Mouse (Mus musculus) testis, postnatal 10 days (tissue): Measurements from ENCODE around the gene Eif4b.

Source experiments
- DNase-seq: peaks from one replicate; pipeline ENCODE4 v3.0.0; 2021; ENCODE audit warnings: low spot score

The Eif4b gene

DNA sequence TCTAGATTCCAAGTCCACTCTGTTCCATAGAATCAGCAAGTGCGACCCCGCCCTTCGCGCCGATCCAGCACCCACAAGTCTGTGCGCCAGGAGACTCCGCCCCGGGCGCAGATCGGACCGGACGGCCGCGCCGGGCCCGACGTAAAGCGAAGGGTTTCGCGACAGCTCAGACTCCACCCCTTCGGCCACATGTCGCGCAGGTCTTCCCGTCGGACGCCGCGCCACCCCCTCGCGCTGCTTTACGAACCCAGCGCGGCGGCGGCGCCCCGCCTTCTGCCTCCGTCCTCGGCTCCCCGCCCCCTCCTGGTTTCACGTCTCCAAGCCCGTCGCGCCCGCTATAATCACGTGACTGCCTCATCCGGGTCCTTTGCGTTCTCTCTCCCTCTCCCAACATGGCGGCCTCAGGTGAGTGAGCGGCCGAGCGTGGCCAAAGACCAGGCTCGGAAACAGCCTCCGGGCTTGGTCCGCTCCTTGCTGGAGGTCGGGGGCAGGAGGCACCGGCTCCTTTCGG is at the start of gene Eif4b:
Gene Eif4b, plus strand, starts transcription at position 215 of the 511 bp plus-strand sequence.
- peak; percentile 99 for DNase-seq

DNA sequence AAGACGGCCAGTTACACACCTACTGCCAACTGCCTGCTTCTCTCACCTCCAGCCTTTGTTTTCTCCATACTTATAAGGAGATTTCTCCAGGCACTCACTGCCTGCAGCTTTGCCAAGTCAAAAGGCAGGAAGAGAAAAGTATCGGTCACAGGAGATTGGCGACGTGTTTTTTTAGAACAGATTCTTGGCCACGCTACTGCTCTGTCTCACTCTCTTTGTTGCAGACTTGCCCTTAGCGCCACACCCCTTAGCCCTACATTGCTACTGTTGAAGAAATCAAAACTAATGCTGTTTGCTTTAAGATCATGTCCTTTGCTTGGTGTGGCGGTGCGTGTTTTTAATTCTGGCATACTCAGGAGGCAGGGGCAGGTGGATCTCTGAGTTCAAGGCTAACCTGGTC is 49.7 kb upstream of the Eif4b start:
- no peak for DNase-seq

DNA sequence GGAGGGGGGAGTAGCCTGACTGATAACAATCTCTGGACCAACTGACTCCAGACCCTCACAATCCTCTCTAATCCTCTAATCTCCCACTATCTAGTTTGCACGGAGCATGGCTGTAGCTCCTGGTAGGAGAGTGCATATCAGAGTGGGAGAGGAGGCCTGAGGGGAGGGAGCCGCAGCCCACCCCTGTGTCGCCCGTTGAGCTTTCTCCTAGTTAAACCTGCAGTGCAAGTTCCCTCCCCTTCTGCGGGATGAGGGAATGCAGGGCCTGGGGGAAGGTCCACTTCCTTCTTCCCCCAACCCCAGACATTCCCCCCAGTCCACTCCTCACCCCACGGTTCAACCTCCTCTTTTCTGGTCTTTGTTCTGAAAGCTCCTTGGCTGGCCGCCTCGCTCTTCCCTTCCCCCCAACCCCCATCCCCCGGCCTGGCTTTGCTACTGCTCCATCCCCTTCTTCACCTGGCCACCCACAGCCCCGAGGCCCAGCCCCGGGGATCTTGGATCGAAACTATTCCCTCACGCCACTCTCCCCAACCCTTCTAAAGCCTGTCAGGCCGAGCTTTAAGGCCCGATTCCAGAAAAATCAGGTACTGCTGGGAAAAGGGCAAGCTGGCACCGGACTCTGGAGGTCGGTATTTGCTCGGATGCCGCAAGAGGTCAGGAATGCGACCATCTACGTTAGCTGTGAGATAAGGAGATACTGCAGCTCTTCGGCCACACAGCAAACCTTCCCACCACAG is 48.3 kb upstream of the Eif4b start:
- DNase-seq: no peak

DNA sequence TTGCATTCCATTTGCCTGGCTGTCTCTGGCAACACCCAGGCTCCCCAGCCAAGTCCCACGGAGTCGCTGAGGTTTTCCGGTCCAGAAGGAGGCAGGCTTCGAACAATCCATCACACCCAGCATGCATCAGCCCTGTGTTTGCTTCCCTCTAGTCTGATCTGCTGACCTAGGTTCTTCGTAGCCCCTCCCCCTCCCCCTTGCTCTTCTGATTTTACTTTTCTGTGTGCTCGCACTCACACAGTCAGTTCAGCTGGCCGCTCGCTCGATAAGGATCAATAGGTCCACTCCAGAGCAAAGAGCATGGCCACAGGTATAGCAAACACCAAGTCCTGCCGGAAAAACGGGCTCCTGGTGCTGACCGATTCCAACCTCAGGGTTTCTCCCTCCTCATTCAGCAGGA is 47.1 kb upstream of the Eif4b start:
- DNase-seq: no peak

DNA sequence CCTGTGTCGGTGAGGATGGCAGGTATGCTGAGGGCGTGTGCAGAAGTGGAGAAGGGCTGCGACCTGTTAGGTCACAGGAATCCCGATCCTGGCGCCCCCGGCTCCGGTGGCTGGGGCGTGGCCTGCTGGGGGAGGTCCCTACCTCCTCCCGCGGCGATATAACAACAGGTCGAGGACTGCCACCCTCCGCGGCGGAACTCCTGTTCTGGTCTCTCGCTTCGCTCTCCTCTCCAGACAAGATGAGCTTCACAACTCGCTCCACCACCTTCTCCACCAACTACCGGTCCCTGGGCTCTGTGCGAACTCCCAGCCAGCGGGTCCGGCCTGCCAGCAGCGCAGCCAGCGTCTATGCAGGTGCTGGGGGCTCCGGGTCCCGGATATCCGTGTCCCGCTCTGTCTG is 45.5 kb upstream of the Eif4b start, which contains the start of gene Krt18:
Gene Krt18, plus strand, starts transcription at position 141 of the 400 bp plus-strand sequence.
- DNase-seq: peak; percentile 52

DNA sequence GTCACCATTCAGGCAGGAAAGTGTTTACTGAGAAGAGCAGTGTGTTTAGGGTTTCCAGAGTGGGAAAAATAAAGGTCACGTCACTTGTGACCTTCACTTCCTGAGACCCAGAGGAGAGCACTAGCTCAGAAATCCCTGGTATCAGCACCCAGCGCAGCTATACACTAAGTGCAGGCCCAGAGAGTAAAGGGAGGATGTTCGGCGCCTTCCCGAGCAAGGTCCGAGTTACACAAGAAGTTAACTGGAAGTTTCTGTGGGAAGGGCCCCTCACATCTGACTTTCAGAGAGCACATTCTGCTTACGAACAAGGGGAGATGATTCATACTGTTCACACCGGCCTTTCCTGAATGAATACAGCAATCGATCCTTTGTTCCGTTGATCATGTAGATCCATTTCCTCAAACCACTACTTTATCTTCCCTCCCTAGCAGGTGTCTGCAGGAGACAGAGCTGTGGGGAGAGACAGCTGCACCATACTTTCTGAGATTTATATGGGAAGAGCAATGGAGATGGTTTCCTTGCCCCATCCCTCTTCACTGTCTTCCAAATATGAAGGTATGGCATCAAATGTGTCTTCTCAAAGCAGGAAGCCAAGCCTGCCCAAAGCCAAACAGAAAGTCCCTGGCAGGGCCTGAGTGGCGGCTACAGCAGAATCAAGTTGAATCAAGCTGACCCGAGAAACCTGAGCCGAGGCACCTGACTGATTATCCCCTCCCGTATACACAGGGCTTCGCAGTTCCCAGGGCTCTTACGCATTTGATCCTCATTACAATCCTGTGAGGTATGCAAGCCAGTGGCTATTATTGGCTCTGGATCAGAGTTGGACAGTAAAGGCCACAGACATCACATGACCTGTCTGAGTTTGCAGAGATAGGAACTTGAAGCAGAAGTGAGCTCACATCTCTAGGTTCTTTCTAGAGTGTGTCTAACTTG is 39.2 kb upstream of the Eif4b start:
- no peak for DNase-seq

DNA sequence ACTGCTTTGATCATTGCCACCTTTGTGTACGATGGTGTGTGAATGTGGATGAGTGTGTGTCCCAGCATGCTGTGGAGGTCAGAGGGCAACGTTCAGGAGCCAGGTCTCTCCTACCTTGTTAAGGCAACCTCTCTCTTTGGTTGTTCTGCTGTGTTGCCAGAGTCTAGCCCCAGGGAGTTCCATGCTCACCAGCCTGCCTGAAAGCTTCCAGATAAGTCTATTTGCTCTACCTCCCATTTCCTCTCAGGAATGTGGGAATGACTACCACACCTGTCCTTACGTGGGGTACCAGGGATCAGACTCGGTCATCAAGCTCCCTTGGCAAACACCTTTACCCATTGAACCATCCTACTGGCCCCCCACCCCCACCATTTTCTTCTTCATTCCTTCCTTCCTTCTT is 33.3 kb upstream of the Eif4b start:
- no peak for DNase-seq

DNA sequence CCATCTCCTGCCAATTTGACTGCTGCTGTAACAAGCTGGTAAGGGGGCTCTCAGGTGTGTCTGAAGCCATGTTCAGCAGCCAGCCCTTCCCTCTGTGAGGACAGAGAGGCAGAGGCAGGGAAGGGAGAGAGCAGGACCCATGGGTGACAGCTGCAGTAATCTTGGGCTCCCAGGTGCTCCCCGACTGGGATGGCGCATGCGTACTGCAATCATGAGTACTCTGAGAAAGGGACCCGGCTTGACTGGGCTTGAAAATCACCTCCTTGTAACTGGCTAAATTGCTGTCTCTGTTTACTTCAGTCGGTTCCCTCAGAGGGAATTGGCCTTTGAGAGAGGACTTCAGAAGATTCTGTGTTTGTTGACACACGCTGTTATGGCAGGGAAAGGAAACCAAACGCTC is 31.6 kb upstream of the Eif4b start:
- no peak for DNase-seq

DNA sequence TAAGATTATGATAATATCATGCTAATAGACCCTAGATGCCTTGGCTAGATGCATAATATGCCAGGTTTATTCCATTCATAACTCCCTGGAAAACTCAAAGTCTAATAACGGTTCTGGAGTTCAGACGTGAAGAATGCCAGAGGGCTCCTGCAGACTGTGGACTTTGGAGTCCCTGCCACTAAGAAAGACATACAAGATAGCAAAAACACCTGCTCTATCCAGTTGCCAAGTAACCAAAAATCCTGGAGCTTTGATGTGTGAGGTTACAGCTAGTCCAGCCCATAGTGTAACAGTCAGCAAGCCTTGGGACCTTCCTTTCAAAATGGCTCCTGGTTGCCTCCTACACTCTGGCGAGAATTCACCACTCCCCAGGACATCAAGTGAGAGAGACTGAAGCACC is 28.8 kb upstream of the Eif4b start:
- DNase-seq: no peak

DNA sequence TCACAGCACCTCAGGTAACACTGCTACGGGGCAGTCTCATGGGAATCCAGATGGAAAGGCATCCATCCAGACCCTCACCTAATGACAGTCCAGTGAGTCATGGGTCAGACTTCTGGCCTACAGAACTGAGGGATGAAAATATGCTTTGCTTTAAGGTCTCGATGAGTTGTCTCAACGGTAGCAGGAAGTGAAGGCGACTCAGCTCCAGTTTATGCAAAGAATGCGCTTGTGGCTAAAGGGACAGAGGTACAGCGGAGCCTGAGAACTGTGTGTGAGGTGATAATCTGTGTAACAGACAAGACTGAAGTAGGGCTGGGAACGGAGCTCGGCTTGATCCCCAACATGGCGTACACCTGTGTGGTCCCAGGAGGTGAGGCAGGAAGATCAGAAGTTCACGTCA is 27.9 kb upstream of the Eif4b start:
- DNase-seq: no peak

DNA sequence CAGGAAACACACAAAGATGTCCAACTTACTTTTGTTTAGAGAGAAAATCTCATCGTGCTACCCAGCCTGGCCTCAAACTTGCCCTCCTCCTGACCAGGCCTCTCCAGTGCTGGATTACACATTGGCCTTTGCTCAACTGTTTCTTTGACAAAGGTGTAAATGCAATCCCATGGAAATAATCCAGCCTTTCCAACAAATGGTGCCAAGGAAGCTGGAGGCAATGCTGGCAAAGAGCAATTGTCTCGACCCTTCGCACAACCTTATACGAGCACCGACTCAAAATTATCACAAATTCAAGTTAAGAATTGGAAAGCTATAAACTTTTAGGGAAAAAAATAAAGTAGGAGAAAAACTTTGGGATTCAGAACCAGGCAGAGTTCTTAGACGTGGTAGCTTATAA is 25.6 kb upstream of the Eif4b start:
- DNase-seq: no peak

DNA sequence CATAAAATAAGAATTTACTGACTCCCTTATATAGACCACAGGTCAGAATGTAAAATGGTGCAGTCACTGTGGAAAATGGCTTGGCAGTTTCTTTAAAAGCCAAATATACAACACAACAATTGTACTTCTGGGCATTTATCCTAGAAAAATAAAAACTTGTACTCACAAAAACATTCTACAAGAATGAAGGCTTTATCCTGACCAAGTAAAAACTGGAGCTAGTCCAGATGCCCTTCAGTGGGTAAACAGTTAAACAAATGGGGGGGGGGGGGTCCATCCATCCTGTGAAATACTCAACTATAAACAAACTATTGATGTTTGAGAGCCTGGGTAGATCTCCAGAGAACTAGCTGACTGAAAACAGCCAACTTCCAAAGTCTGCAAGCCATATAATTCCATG is 23.7 kb upstream of the Eif4b start:
- no peak for DNase-seq

DNA sequence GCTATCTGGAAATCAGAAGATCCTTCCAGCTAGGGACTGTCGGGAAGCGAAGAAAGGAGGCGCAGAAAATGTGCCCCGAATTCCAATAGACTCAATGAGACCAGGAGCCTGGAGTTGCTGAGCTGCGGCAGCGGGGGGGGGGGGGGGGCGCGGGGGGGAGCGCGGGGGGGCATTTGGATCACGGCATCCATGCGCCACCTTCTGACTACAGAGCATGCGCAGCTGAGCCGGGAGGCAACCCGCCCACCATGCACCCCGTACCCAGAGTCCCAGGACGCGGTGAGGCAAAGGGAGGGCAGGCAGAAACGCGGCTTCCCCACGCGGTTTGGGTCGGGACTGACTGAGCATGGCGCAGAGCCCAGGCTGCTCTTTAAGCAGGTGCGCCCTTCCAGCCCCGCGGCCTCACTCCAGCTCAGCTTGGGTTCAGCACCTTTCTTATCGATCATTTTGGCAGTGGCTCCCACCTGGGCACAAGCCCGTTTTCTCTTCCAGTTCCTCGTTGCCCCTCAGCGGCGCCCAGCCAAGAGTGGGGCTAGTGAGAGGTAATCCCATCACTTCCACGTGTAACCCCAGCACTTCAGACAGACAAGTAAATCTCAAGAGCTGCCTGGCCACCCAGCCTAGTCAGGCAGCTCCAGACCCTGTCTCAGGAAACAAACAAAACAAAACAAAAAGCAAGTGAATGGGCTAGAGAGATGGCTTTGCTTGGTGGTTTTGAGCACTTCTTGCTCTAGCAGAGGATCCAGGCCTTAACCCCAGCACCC is 21.5 kb upstream of the Eif4b start:
- DNase-seq: peak; percentile 68

DNA sequence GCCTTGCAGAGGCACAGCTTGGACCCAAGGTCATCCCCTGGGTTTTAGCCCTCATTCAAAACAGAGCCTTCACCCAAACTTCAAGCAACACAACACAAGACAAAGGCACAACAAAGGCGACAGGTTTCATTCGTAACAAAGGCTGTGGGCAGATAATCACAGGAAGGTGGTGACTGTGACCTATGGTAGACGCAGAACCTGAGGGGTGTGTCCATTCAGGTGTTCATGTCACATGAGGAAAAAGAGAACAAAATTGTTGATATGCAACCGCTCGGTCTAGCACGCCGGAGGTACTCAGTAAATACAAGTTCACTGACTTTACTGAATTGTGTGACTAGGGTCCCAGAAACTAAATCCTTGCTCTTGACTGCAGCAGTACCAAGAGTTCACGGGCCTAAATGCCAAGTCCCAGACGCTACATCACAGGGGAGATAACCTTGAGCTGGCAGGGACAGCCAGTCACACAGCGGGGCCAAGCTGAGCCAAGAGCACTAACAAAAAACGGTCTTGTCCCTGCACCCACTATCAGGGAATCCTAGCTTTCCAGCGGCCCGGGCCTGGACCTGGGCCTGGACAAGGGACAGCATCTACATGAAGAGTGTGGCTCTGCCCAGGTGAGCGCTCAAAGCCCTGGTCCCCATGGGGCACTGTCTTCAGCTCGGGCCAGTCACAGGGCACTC is 16.9 kb upstream of the Eif4b start:
- DNase-seq: no peak

DNA sequence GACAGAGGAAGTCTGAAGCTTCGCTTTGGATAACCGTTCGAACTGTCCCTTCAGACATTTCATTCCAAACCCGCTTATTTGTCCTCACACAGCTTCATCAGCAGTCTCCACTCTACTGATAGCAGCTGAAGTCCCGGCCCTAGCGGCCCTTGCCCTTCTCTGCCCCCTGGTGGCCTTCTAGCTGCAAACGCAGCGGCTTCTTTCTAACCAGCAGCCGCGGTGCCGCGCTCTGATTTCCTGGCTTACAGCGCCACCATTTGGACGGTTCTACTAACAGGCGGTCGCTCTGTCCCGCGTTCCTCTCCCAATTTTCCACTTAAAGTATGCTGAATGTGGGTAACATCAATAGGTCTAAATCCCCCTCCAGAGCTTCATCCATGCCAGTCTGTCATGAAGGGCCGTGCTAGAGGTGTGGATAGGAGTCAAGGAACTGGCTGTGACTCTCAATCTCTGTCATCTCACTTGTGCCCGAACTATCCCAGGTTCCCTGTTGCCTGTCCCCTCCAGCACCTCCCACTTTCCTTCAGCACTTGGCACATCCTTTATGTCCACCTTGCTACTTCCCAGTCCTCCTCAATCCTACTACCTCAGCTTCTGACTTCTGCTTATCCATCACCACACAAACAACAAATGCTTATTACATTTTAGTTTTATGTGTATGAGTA is 7.8 kb upstream of the Eif4b start:
- peak; percentile 97 for DNase-seq

DNA sequence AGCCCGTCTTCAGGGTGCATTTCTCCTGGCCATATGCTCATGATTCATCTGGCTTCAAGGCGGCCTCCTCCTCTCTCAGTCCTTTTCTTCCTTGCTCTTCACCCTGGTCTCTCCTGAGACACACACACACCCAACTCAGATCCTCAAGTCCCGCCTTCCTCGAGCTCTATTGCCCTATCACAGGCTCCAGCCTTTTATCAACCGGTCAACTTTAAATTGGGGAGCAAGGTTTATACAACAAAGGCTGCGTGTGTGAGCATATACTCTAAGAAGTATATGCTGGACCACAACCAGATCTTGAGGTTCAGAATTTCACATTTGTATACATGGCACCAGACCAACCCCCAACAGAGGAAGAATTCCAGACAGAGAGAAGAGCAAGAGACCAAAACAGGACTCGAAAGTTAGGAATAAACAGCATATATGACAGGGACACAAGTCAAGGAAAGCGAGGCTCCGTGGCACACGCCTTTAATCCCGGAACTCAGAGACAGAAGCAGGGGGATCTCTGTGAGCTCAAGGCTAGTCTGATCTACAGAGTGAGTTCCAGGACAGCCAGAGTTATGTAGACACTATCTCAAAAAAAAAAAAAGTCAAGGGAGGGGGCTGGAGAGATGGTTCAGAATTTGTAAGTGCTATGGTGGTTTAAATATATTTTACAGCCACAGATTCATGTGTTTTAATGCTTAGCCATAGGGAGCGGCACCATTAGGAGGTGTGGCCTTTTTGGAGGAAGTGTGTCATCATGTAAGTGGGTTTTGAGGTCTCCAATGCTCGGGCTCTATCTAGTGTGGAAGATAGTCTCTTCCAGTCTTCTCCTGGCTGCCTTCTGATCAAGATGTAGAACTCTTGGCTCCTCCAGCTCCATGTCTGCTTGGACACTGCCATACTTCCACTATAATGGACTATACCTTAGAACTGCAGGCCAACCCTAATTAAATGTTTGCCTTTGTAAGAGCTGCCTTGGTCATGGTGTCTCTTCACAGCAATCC is 2.8 kb upstream of the Eif4b start:
- no peak for DNase-seq

DNA sequence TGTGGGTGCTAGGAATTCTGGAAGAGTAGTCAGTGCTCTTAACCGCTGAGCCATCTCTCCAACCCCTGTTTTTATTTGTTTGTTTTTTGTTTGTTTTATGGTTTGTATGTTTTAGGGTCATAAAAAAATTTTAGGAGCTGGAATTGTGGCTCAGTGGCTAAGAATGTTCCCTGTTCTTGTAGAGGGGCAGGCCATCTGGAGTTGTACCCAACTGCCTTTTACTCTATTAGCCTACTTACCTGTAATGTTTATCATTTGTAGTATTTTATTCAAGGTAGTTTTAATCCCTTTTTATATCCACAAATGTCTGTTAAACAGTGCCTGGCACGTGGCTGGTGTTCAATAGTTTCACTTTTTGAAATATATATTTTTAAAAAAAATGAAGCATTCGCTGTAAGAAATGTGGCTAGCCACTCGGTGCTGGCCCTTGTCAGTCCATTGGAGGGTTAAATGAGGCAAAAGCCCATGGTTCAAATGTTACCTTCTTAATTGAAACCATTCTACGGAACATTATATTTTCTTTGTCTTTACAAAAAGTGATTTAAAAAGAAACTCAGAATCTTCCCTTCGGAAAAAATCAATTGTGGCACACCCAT is 512 bp upstream of the Eif4b start:
- no peak for DNase-seq

DNA sequence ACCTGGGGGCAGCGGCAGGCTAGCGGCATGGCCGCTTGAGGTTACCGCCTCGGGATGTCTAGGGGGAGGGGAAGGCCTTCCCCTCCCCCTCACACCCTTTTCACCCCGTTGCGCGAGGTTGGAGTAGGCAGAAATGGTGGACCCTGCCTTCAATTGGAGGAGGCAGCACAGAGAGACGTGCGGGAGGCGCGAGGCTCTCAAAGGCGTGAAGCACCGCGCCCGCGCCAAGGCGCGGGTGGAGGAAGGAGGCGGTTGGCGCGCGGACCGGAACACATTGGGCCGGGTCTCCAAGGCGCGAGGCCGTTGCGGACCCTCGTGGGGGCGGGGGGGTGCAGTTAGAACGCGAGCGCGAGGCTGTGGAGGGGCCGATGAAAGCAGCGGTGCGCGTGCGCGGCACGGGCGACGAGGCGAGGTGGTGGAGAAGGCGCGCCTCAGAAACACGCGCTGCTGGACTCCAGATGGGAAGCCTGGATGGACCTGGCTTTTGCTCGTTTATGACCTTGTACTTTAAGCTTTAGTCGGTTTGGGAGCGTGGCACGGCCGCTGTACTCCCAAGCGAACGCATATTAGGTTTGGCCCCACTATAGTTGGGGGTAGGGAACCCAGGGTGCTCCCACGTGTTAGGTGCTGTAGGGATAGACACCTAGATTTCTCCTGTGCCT is 628 bp downstream of the Eif4b start:
- DNase-seq: peak; percentile 86
